In genomic region chr4:120003006-120003405, GRCm38 (mm10) we compare ENCODE assay signal across 15 mouse cellular contexts.
DNase-seq lines count a peak whose midpoint lies in the region; ATAC-seq and TF ChIP-seq lines count a peak whose summit lies in the region.
"Had no signal": no experiment of that assay in that cellular context is flagged by ENCODE, and none has a peak within 500 bp of the region (broad histone marks: within the 10 kb centered on the region; RNA-seq: fewer than 3 reads in every experiment).

No protein-coding gene starts in this region.

- H3K9me3 ChIP-seq in kidney, postnatal 0 days (replicated peaks; ENCODE audit: low read length), result no peaks in the 10 kb centered on the region
- H3K9me3 ChIP-seq in lung, postnatal 0 days (ENCODE audit: low read length), result no peaks in the 10 kb centered on the region
- H3K9me3 ChIP-seq: embryonic facial prominence, embryonic 12.5 days; forebrain, embryonic 12.5 days; liver, embryonic 15.5 days; midbrain, embryonic 12.5 days had no signal

- no peaks in the 10 kb centered on the region for H3K36me3 ChIP-seq in kidney, postnatal 0 days (ENCODE audit: insufficient read depth, low read length)
- H3K36me3 ChIP-seq in lung, postnatal 0 days (ENCODE audit: insufficient read depth, low read length), result no peaks in the 10 kb centered on the region
- no peaks in the 10 kb centered on the region for H3K36me3 ChIP-seq in small intestine, adult 2 months (ENCODE audit: control insufficient read depth, insufficient read depth, low read length)
- H3K36me3 ChIP-seq: embryonic facial prominence, embryonic 12.5 days; forebrain, embryonic 12.5 days; liver, embryonic 15.5 days; midbrain, embryonic 12.5 days had no signal

- DNase-seq in kidney, postnatal 0 days (ENCODE audit: low spot score), result no peak
- no peak for DNase-seq in kidney, adult 18-20 months
- no peak for DNase-seq in lung, postnatal 0 days (ENCODE audit: low spot score)
- DNase-seq in lung, postnatal 14 days, result no peak
- peak; percentile 56 for DNase-seq in brain, adult 2 months (ENCODE audit: low read depth, low spot score)
- no peak for DNase-seq in cerebellum, adult 11-12 months
- DNase-seq: adrenal gland, postnatal 25 days; cerebellum, adult 18-20 months; gastrocnemius, postnatal 25 days had no signal

- H3K4me2 ChIP-seq in kidney, postnatal 0 days (ENCODE audit: low read length), result no peak overlapping the region
- H3K4me2 ChIP-seq in lung, postnatal 0 days (replicated peaks; ENCODE audit: low read depth, low read length), result no peak overlapping the region
- H3K4me2 ChIP-seq: embryonic facial prominence, embryonic 12.5 days; forebrain, embryonic 12.5 days; liver, embryonic 15.5 days; midbrain, embryonic 12.5 days had no signal

- no peaks in the 10 kb centered on the region for H3K27me3 ChIP-seq in kidney, postnatal 0 days (ENCODE audit: insufficient read depth, low read length)
- H3K27me3 ChIP-seq in lung, postnatal 0 days (replicated peaks; ENCODE audit: insufficient read depth, low read length), result no peaks in the 10 kb centered on the region
- no peaks in the 10 kb centered on the region for H3K27me3 ChIP-seq in small intestine, adult 2 months (ENCODE audit: control insufficient read depth, insufficient read depth, low read length)
- H3K27me3 ChIP-seq: embryonic facial prominence, embryonic 12.5 days; forebrain, embryonic 12.5 days; liver, embryonic 15.5 days; midbrain, embryonic 12.5 days had no signal

- no peak for ATAC-seq in kidney, postnatal 0 days (replicated peaks; ENCODE audit: low FRiP score, low read depth)
- no peak; the same call in 1 of the 2 replicates for ATAC-seq in lung, postnatal 0 days
- ATAC-seq: hindbrain, embryonic 16.5 days had no signal

- TF ChIP-seq POLR2A in small intestine, adult 2 months (IDR thresholded peaks at IDR 0.05; ENCODE audit: low read depth, low read length), result no peak

- WGBS in kidney, postnatal 0 days, result 49% methylated on average over 3 of the region's 3 CpGs
- WGBS in lung, postnatal 0 days, result 45% methylated on average over 3 of the region's 3 CpGs
- 51% methylated on average over 3 of the region's 3 CpGs for WGBS in small intestine, adult 2 months

- H3K9ac ChIP-seq in kidney, postnatal 0 days (ENCODE audit: low read depth, low read length), result no peak overlapping the region
- H3K9ac ChIP-seq in lung, postnatal 0 days (replicated peaks; ENCODE audit: low read depth), result no peak overlapping the region
- H3K9ac ChIP-seq: embryonic facial prominence, embryonic 12.5 days; forebrain, embryonic 12.5 days; liver, embryonic 15.5 days; midbrain, embryonic 12.5 days had no signal

- no peaks in the 10 kb centered on the region for H3K4me1 ChIP-seq in kidney, postnatal 0 days (replicated peaks; ENCODE audit: insufficient read depth, low read length)
- H3K4me1 ChIP-seq in lung, postnatal 0 days (ENCODE audit: insufficient read depth, low read depth, low read length), result no peaks in the 10 kb centered on the region
- H3K4me1 ChIP-seq in small intestine, adult 2 months (ENCODE audit: control insufficient read depth, insufficient read depth, insufficient read length, low read length), result no peaks in the 10 kb centered on the region
- H3K4me1 ChIP-seq: embryonic facial prominence, embryonic 12.5 days; forebrain, embryonic 12.5 days; liver, embryonic 15.5 days; midbrain, embryonic 12.5 days had no signal

- TF ChIP-seq CTCF in kidney, postnatal 0 days (IDR thresholded peaks at IDR 0.05; ENCODE audit: low read depth), result peak; percentile 52
- TF ChIP-seq CTCF in lung, postnatal 0 days (IDR thresholded peaks at IDR 0.05), result peak; percentile 59
- 0 out of 2 replicates have a peak, but pooled peaks have one; percentile 11 for TF ChIP-seq CTCF in small intestine, adult 2 months (IDR thresholded peaks at IDR 0.05; ENCODE audit: extremely low read depth, insufficient read length, insufficient replicate concordance, low read depth, low read length)

- no peak overlapping the region for H3K4me3 ChIP-seq in kidney, postnatal 0 days (replicated peaks; ENCODE audit: low read depth, low read length)
- H3K4me3 ChIP-seq in lung, postnatal 0 days (ENCODE audit: low read depth, low read length), result no peak overlapping the region
- H3K4me3 ChIP-seq in small intestine, adult 2 months (ENCODE audit: low read depth, low read length), result no peak overlapping the region
- H3K4me3 ChIP-seq: embryonic facial prominence, embryonic 12.5 days; forebrain, embryonic 12.5 days; liver, embryonic 15.5 days; midbrain, embryonic 12.5 days had no signal

- H3K27ac ChIP-seq in kidney, postnatal 0 days, result no peak overlapping the region
- no peak overlapping the region for H3K27ac ChIP-seq in lung, postnatal 0 days (ENCODE audit: low read length)
- no peak overlapping the region for H3K27ac ChIP-seq in small intestine, adult 2 months (ENCODE audit: insufficient read depth, low read depth, low read length)
- H3K27ac ChIP-seq: embryonic facial prominence, embryonic 12.5 days; forebrain, embryonic 12.5 days; liver, embryonic 15.5 days; midbrain, embryonic 12.5 days had no signal

- no peak for TF ChIP-seq EP300 in lung, postnatal 0 days (IDR thresholded peaks at IDR 0.05)
